Mouse (Mus musculus): ENCODE measurements around the gene Slc39a1.

Gene Slc39a1

GRCm38 (mm10) chr3:90292345-90293275 is 44.6 kb downstream of the Slc39a1 start, which contains the start of gene Gatad2b:
Gene Gatad2b, plus strand, starts transcription at chr3:90293178.
- intact Hi-C loops (cut with DNase I): loop anchor here (5.0 to 10.0 kb wide), 2 partner anchors 80 to 172 kb away; partner anchors contain the start of gene Npr1

- intact Hi-C loops (cut with DNase I): loop anchor here (5.0 to 10.0 kb wide), 2 partner anchors 79 to 171 kb away; partner anchors contain the start of gene Npr1
Measured at GRCm38 (mm10) chr3:90293352-90294063, 45.5 kb downstream of the Slc39a1 start.

- intact Hi-C loops (cut with DNase I): loop anchor here (5.0 to 10.0 kb wide), 2 partner anchors 78 to 171 kb away; partner anchors contain the start of gene Npr1
Measured at GRCm38 (mm10) chr3:90294064-90294440, 46.1 kb downstream of the Slc39a1 start.

- intact Hi-C loops (cut with DNase I): loop anchor here (5.0 to 10.0 kb wide), 2 partner anchors 78 to 170 kb away; partner anchors contain the start of gene Npr1
Measured at GRCm38 (mm10) chr3:90294651-90295050, 46.7 kb downstream of the Slc39a1 start.

Small RNA genes lying within 50 kb of the gene (microRNA-seq; reads per million reads assigned to microRNA genes)
- 0 to 0.23 reads per million in 2 experiments for gene Mir7012

Measured in adrenal gland (tissue).